Mouse (Mus musculus): ENCODE measurements at regions not wholly inside any gene's neighbourhood (a gene's known extent, or its start where the extent isn't known, plus 50 kb on each side); places are given as distances from the start of the nearest gene placed in this dataset.

- no peak overlapping the region for H3K4me3 ChIP-seq (replicated peaks; ENCODE audit: insufficient read depth, low read depth, low read length)
- H3K27me3 ChIP-seq (ENCODE audit: control insufficient read depth, insufficient read depth, low read length) = no peaks in the 10 kb centered on the region; the same call in 1 of the 2 replicates
- peaks cover 3% of the 10 kb centered on the region; the same call in 1 of the 2 replicates for H3K4me1 ChIP-seq (ENCODE audit: control insufficient read depth, insufficient read depth, low read length)
- TF ChIP-seq POLR2A (IDR thresholded peaks at IDR 0.05; ENCODE audit: borderline replicate concordance, insufficient read depth, low read length) (no peak), CTCF (IDR thresholded peaks at IDR 0.05; ENCODE audit: borderline replicate concordance, insufficient read depth, low read depth, low read length) (no peak)
- DNase-seq = no peak
- 5% methylated on average over 12 of the region's 12 CpGs for WGBS
- no peak overlapping the region for H3K27ac ChIP-seq (ENCODE audit: insufficient read depth, low read length)
Observed at GRCm38 (mm10) chr15:63532337-63533055, 312.5 kb downstream of the Gsdmc2 start.

GRCm38 (mm10) chr15:63527318-63527717 is 317.7 kb downstream of the Gsdmc2 start:
- Histone ChIP-seq H3K27ac (ENCODE audit: insufficient read depth, low read length) (no peak overlapping the region), H3K4me3 (replicated peaks; ENCODE audit: insufficient read depth, low read depth, low read length) (no peak overlapping the region), H3K4me1 (ENCODE audit: control insufficient read depth, insufficient read depth, low read length) (peaks cover 2% of the 10 kb centered on the region; the same call in 1 of the 2 replicates), H3K27me3 (ENCODE audit: control insufficient read depth, insufficient read depth, low read length) (no peaks in the 10 kb centered on the region)
- WGBS = 98% methylated on average over 2 of the region's 2 CpGs
- no peak for DNase-seq
- TF ChIP-seq POLR2A (IDR thresholded peaks at IDR 0.05; ENCODE audit: borderline replicate concordance, insufficient read depth, low read length) = no peak
- TF ChIP-seq CTCF (IDR thresholded peaks at IDR 0.05; ENCODE audit: borderline replicate concordance, insufficient read depth, low read depth, low read length) = no peak

GRCm38 (mm10) chr15:63526820-63527219 is 318.2 kb downstream of the Gsdmc2 start:
- H3K27me3 ChIP-seq (ENCODE audit: control insufficient read depth, insufficient read depth, low read length) = no peaks in the 10 kb centered on the region
- DNase-seq = no peak
- TF ChIP-seq POLR2A (IDR thresholded peaks at IDR 0.05; ENCODE audit: borderline replicate concordance, insufficient read depth, low read length) = no peak
- no peak for TF ChIP-seq CTCF (IDR thresholded peaks at IDR 0.05; ENCODE audit: borderline replicate concordance, insufficient read depth, low read depth, low read length)
- H3K4me1 ChIP-seq (ENCODE audit: control insufficient read depth, insufficient read depth, low read length) = no peaks in the 10 kb centered on the region
- no peak overlapping the region for H3K4me3 ChIP-seq (replicated peaks; ENCODE audit: insufficient read depth, low read depth, low read length)
- 20% methylated on average over 2 of the region's 2 CpGs for WGBS
- no peak overlapping the region for H3K27ac ChIP-seq (ENCODE audit: insufficient read depth, low read length)

- H3K27ac ChIP-seq (ENCODE audit: insufficient read depth, low read length) = no peak overlapping the region
- no peak for TF ChIP-seq CTCF (IDR thresholded peaks at IDR 0.05; ENCODE audit: borderline replicate concordance, insufficient read depth, low read depth, low read length)
- no peaks in the 10 kb centered on the region for H3K4me1 ChIP-seq (ENCODE audit: control insufficient read depth, insufficient read depth, low read length)
- 61% methylated on average over 3 of the region's 3 CpGs for WGBS
- no peak for DNase-seq
- no peaks in the 10 kb centered on the region for H3K27me3 ChIP-seq (ENCODE audit: control insufficient read depth, insufficient read depth, low read length)
- H3K4me3 ChIP-seq (replicated peaks; ENCODE audit: insufficient read depth, low read depth, low read length) = no peak overlapping the region
Observed at GRCm38 (mm10) chr15:63517301-63517700, 327.7 kb downstream of the Gsdmc2 start.

GRCm38 (mm10) chr15:63500453-63500852 is 344.5 kb downstream of the Gsdmc2 start:
- Histone ChIP-seq H3K27me3 (ENCODE audit: control insufficient read depth, insufficient read depth, low read length) (no peaks in the 10 kb centered on the region), H3K4me1 (ENCODE audit: control insufficient read depth, insufficient read depth, low read length) (no peaks in the 10 kb centered on the region), H3K4me3 (replicated peaks; ENCODE audit: insufficient read depth, low read depth, low read length) (no peak overlapping the region), H3K27ac (ENCODE audit: insufficient read depth, low read length) (no peak overlapping the region)
- TF ChIP-seq CTCF (IDR thresholded peaks at IDR 0.05; ENCODE audit: borderline replicate concordance, insufficient read depth, low read depth, low read length) (no peak), POLR2A (IDR thresholded peaks at IDR 0.05; ENCODE audit: borderline replicate concordance, insufficient read depth, low read length) (no peak)
- DNase-seq = no peak
- 15% methylated on average over 1 of the region's 1 CpGs for WGBS

GRCm38 (mm10) chr15:63498483-63498882 is 346.5 kb downstream of the Gsdmc2 start:
- WGBS = 90% methylated on average over 3 of the region's 3 CpGs
- TF ChIP-seq POLR2A (IDR thresholded peaks at IDR 0.05; ENCODE audit: borderline replicate concordance, insufficient read depth, low read length) (no peak), CTCF (IDR thresholded peaks at IDR 0.05; ENCODE audit: borderline replicate concordance, insufficient read depth, low read depth, low read length) (no peak)
- no peak for DNase-seq
- Histone ChIP-seq H3K4me3 (replicated peaks; ENCODE audit: insufficient read depth, low read depth, low read length) (no peak overlapping the region), H3K27me3 (ENCODE audit: control insufficient read depth, insufficient read depth, low read length) (no peaks in the 10 kb centered on the region), H3K27ac (ENCODE audit: insufficient read depth, low read length) (no peak overlapping the region), H3K4me1 (ENCODE audit: control insufficient read depth, insufficient read depth, low read length) (no peaks in the 10 kb centered on the region)

GRCm38 (mm10) chr15:63497207-63497606 is 347.8 kb downstream of the Gsdmc2 start:
- no peak overlapping the region for H3K4me3 ChIP-seq (replicated peaks; ENCODE audit: insufficient read depth, low read depth, low read length)
- no peak overlapping the region for H3K27ac ChIP-seq (ENCODE audit: insufficient read depth, low read length)
- TF ChIP-seq POLR2A (IDR thresholded peaks at IDR 0.05; ENCODE audit: borderline replicate concordance, insufficient read depth, low read length) = no peak
- no peak for TF ChIP-seq CTCF (IDR thresholded peaks at IDR 0.05; ENCODE audit: borderline replicate concordance, insufficient read depth, low read depth, low read length)
- no peak for DNase-seq
- H3K4me1 ChIP-seq (ENCODE audit: control insufficient read depth, insufficient read depth, low read length) = no peaks in the 10 kb centered on the region
- WGBS = 93% methylated on average over 3 of the region's 3 CpGs
- no peaks in the 10 kb centered on the region for H3K27me3 ChIP-seq (ENCODE audit: control insufficient read depth, insufficient read depth, low read length)

GRCm38 (mm10) chr15:63484910-63485309 is 360.1 kb downstream of the Gsdmc2 start:
- H3K27me3 ChIP-seq (ENCODE audit: control insufficient read depth, insufficient read depth, low read length) = no peaks in the 10 kb centered on the region
- no peak overlapping the region for H3K4me3 ChIP-seq (replicated peaks; ENCODE audit: insufficient read depth, low read depth, low read length)
- H3K4me1 ChIP-seq (ENCODE audit: control insufficient read depth, insufficient read depth, low read length) = no peaks in the 10 kb centered on the region
- TF ChIP-seq CTCF (IDR thresholded peaks at IDR 0.05; ENCODE audit: borderline replicate concordance, insufficient read depth, low read depth, low read length) = no peak
- TF ChIP-seq POLR2A (IDR thresholded peaks at IDR 0.05; ENCODE audit: borderline replicate concordance, insufficient read depth, low read length) = no peak
- no peak for DNase-seq
- no peak overlapping the region for H3K27ac ChIP-seq (ENCODE audit: insufficient read depth, low read length)
- WGBS = 74% methylated on average over 5 of the region's 5 CpGs

Measured in cerebellum, adult 2 months (tissue).